Mouse (Mus musculus) spleen, embryonic (tissue): ENCODE data around the gene Fbxl15.

ENCODE experiments used
- CTCF ChIA-PET: fragments of 350-600 bp; sonication (Branson Sonifier 250); formaldehyde crosslinking; loops from one replicate; lab custom pipeline; 2022; lab: Charles Lee

The Fbxl15 gene

DNA sequence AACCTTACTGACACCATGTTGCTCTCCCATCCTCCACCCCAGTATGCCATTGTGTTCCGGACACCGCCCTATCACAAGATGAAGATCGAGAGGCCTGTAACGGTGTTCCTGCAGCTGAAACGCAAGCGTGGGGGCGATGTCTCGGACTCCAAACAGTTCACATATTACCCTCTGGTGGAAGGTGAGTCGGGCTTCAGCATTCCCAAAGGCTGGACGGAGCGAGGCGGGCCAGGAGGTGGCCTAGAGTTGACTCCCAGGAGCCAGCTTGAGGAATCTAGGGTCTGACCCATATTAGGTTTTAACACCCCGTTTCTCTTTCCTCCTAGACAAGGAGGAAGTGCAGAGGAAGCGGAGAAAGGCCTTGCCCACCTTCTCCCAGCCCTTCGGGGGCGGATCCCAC, 19.7 kb upstream of the Fbxl15 start:
- CTCF ChIA-PET, result no interaction called here

DNA sequence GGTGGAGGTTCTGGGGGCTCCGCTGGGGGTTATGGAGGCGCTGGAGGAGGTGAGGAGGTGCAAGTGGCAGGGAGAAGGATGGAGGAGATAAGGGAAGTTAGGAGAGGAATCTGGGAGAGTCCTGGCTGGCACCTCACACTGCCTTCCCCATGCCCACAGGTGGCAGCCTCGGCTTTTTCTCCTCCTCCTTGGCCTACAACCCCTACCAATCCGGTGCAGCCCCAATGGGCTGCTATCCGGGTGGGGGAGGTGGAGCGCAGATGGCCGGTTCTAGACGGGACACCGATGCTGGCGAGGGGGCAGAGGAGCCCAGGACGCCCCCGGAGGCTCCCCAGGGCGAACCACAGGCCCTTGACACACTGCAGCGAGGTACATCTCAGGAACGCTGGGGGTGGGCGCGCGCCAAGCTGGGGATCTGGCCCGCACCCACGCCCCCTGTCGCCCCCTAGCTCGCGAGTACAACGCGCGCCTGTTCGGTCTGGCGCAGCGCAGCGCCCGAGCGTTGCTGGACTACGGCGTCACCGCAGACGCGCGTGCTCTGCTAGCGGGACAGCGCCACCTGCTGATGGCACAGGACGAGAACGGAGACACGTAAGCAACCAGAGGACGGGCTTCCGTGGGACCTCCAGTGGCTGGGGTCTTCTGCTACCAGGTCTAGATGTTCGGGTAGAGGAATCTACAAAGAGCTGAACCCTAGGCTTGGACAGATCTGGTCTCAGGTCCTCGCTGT, 19.1 kb upstream of the Fbxl15 start:
- CTCF ChIA-PET, result no interaction called here

DNA sequence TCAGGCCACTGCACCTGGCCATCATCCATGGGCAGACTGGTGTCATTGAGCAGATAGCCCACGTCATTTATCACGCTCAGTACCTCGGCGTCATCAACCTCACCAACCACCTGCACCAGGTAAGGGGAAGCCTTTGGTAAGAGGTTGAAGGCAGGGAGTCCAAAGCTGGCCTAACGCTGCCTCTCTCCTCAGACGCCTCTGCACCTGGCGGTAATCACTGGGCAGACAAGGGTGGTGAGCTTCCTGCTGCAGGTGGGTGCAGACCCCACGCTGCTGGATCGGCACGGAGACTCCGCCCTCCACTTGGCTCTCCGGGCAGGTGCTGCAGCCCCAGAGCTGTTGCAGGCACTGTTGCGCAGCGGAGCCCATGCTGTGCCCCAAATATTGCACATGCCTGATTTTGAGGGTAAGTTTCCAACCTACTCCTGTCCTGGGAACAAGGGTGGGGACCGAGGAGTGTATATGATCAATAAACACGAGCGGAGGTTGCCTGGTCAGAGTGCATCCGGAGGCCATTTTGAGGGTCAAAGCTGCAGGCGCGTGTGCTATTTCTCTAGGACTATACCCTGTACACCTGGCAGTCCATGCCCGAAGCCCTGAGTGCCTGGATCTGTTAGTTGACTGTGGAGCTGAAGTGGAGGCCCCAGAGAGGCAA, 18.2 kb upstream of the Fbxl15 start:
- CTCF ChIA-PET, result interaction anchor here (0.6 to 1.4 kb wide), 2 partner anchors 19 to 598 kb away, joined by 3 to 6 read pairs; no protein-coding TSS in a partner anchor

DNA sequence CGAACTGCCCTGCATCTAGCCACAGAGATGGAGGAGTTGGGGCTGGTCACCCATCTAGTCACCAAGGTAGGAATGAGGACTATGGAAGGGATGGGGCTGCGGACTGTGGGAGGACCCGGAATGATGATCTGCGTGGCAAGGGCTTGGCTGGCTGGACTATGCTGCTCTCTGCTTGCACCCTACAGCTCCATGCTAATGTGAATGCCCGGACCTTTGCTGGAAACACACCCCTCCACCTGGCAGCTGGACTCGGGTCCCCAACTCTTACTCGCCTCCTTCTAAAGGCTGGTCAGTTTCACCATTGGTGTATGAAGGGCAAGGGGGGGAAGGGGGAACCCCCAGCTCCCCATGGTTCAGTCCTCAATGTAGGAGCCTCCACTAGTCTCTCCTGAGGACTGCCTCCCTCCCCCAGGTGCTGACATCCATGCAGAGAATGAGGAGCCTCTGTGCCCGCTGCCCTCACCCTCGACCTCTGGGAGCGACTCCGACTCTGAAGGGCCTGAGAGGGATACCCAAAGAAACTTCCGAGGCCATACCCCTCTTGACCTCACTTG, 17.6 kb upstream of the Fbxl15 start:
- CTCF ChIA-PET, result interaction anchor here (0.6 to 1.4 kb wide), 2 partner anchors 19 to 598 kb away, joined by 3 to 6 read pairs; no protein-coding TSS in a partner anchor

DNA sequence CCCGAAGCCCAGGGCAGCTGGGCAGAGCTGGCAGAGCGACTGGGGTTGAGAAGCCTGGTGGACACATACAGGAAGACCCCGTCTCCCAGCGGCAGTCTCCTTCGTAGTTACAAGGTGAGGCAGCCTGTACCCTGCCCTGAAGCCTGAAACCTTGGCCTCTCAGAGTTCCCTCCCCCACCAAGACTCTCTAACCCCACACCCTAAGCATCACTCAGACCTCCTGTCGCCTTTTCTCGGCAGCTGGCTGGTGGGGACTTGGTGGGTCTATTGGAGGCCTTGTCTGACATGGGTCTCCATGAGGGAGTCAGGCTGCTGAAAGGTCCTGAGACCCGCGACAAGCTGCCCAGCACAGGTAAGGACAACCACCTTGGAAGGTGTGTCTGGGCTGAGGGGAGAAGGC, 16.6 kb upstream of the Fbxl15 start:
- CTCF ChIA-PET, result no interaction called here

DNA sequence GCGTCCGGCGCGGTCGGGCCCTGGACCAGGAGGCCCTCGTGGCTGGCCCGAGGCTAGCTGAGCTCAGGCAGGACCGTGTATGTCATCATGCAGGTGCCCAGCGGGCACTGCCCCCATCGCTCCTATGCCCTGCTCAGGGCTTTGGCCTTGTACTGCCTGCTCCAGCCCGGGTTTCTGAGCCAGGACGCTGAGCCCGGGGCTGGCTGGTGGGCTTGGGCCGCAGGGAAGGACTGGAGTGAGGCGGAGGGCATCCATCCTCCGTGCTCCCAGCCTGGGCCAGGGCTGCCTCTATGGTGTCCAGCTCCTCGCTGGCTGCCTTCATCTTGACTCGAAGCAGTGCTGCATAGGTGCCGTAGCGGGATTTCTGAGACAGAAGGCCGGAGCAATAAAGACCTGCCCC, 15.4 kb upstream of the Fbxl15 start:
- CTCF ChIA-PET, result no interaction called here

DNA sequence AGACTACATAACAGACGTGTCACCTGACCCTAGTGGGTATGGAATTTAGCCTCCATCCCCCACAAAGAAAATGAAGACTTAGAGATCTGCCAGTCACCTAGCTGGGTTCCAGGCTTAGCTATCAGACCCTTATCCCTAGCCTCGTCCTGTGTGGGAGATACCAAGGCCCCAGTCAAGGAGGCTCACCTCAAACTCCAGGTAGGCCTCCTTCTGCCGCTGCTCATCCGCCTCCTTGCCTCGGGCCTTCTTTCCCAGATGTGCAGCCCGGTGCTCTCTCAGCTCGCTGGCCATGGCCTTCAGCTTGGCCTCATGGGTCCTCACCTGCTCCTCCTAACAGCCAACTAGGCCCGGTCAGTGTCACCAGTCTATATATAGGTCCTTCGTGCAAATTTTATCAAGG, 14.9 kb upstream of the Fbxl15 start:
- CTCF ChIA-PET, result no interaction called here

DNA sequence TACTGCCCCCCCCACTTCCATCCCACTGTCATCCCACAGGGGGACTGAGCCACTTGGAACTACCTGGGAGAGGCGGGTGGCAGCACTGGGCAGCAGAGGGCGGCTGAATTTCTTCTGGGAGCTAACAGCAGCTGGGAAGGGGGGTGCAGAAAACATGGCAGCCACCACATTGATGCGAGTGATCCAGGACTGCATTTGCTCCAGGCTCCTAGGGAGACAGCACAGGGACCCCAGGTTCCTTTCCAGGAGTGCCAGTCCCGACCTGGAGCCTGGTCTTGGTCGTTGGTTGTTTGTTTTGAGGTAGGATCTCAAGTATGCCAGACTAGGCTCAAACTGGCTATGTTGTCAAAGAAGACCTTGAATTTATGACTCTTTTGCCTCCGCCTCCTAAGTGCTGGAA, 14.4 kb upstream of the Fbxl15 start:
- CTCF ChIA-PET, result no interaction called here

DNA sequence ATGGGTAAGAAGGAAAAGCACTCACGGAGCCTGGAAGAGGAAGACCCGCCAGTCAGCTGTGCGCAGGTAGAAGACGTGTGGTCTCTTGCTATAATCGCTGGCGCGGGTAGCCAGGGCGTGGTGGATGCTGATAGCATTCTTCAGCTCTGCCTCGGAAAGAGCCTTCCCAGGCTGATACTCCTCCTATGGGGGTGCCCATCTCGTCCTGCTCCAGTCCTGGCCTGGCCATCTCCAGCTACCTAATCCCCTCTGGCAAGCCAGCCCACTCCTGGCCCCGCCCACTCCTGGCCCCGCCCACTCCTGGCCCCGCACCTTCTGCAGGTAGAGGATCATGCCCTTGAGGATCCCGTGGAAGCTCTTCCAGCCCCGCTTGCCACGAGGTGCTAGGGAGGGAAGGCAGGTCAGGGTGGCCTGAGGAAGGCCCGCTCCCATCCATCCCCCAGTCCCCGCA, 13.8 kb upstream of the Fbxl15 start:
- CTCF ChIA-PET, result no interaction called here

DNA sequence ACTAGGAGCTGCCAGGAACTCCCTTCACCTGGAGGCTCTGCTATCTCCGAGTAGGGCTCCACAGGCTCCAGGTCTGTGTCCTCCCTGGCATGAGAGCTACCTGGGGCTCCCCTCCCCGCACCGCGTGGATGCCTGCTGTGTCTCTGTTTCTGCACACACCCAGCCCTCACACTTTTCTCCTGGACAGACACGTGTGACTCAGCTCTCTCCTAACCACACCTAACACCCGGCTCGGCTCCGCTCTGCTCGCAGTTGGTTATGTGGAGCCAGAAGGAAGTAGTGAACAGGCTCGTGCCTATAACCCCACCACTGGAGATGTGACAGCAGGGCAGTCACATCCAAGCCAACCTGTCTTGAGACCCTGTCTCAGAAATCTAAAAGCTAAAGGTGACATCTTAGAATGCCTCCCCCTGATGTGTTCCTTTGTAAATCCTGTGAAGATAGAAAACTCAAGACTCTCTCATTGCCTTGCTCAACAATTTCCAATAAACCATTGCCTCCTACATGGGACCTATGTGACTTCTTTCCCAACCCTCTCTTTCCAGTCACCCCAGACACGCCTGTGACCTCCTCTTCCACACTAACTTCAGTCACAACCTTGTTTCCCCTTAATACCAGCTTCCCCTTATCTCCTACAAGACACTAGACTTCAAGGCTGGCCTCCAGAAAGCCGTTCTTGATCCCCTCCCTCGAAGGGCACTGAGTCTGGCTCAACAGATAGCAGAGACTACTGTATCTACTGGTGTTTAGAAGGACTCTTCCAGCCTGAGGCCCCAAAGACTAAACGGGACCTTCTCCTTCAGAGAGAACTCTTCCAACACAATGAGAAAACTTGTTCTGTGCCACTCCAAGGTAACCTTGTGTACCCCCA, 12.9 kb upstream of the Fbxl15 start:
- CTCF ChIA-PET, result no interaction called here

DNA sequence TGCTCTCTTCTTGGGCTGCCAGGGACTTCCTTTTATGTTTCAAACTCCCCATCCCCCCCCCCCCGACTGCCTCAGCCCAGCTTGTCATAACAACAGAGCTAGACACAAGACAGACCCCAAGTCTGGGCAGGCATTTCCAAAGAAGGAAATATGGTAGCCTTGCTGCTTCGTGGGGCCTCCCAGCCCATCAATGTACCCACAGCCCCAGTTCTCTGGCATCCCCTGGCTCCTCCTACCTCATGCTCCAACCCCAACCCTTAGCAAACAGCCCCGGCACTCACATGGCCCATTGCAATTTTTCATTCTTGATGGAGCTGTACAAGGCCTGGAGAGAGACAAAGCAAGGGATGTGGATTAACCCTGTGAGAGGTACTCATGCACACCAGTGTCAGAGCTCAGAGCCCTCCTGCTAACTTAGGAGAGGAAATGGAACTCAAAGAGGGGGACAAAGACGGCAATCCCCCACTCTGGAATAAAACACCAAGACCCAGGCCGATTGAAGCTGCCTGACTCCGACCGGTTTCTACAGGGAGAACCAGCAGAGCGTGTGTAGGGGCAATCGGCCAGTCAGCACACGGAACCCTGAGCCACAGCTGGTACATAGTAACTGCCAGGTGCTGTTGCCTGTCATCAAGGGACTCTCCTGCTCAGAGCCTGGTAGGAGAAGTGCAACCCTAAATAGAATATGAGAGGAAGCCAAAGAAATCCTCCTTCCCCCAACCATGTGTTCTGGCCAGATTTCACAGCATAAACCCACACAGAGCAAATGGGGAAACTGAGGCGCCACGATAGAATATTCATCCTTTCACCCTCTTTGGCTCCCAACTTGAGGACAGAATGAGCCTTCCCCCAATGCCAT, 12.0 kb upstream of the Fbxl15 start:
- CTCF ChIA-PET, result no interaction called here

DNA sequence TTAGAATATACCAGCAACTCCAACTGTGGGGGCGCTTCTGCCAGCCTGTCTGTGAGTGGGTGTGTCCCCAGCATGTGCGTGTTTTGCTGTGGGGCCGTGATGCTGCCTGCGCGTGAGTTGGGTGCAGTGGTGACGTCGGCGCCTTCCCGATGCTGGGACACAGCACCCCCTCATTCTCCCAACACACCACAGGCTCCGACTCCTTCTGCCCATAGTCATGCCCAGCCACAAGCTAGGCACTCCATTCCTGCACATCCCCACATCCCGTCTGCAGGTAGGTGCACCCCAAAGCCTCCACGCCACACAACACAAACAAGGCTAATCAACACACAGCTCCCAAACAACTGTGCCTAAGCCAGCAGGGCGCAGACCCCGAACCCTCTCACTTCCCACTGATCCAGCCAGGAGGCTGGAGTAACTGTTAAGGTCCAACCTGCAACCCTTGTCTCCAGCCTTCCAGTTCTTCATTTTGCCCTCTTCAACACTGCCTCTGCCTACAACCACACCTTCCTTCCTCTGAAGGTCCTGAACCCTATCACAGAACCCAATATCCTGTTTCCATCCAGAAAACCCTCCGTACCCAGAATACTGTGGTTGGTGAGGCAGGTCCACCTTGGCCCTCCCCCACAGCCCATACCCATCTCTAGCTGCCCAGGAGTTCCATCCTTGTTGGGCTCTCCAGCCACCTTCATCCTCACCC, 11.0 kb upstream of the Fbxl15 start:
- CTCF ChIA-PET, result no interaction called here

DNA sequence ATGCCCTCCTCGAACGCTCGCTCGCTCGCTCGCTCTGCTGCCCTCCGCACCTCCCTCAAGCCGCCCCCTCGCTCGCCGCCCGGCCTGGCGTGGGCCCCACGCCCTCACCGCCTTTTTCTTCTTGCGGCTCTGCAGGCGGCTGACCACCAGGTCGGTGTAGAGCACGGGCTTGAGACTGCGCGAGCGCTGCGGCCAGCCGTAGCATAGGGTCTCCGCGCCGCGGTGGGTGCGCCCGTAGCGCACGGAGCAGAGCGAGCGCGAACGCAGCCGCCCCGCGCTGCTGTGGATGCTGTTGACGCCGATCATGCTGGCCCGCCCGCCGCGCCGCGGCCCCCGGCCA, 10.5 kb upstream of the Fbxl15 start:
- CTCF ChIA-PET, result no interaction called here

DNA sequence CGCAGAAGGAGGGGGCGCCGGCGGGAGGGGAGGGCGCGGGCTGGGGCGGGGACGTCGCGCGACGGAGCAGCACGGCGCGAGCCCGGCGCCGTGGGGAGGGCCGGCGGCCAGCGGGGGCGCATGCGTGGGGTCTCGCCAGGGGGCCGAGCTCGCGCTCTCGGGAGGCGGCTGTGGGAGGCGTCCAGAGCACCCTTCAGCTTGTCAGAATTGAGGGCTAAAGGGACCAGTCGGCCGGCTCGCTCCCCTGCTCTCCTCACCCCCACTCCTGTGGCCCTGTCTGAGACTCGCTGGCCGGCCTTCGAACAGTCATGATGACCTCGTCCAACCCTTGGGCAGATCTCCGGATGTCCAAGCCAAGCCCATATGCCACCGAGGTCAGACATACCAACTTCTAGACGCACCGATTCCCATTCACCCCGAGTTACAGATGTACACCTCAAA, 9.9 kb upstream of the Fbxl15 start:
- CTCF ChIA-PET, result no interaction called here

DNA sequence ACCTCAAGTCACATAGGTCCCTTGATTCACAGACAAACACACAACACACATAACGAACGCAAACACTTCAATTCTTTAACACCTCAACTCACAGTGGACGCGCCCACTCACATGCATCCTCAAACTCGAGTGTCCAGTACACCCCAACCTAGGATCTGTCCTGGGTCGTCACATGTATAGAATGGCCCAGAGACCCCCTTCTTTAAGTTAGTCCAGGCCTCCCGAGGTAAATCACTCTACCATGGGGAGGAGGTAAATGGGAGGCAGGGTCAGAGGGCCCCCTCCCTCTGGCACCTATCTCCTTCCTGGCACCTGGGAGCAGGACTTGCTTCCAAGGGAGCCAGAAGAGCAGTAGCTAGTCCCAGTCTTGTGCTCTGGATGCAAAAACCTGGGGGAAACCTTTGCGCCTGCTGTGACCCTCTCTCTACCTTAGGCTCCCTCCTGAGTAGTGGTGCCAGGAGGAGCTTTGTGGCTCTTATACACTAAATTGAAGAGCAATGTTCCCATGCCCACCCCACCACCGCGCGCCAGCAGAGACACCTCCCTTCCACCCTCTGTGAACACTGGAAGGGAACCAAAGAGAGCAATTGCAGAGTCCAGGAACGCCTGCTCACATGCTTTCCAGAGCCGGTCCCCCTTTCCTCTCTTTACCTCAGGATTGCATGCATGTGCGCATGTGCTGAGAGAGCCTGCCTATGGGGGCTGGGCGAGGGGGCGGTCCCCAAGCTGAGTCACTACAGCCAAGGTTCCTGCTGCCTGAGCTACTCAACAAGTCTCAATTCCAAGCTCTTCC, 9.2 kb upstream of the Fbxl15 start:
- CTCF ChIA-PET, result interaction anchor here (0.7 kb wide), 1 partner anchor 10 kb away, joined by 3 read pairs; no protein-coding TSS in a partner anchor

DNA sequence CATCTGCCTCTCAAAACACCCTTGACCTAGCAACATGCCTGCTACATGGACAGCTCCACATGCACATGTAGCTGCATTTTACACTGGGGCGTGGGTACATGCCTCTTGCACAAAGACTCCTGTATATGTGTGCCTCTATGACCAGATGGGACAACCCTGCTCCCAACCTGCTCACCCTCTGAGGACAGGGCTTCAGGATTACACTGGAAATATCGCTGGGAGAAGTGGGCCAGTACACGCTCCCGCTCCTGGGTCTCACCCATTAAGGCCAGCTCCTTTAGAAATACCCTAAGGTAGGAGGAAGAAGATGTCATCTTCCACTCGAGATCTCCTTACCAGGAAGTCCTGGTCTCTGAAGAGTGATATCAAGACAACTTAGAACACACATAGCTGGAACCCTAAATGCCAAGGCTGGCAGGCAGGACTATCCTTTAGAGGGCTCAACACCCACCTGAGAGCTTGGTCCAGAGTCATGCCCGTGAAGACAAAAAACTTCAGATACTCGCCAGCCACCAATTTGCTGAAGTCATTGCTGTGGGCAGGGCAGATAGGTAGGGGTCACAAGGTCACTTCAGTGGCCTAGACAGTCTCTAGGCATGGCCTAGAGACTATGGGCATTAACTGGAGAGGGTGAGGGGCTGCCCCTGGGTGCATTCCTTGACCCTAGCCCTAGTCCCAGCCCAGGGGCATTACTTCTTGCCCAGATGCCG, 7.8 kb upstream of the Fbxl15 start:
- CTCF ChIA-PET, result no interaction called here

DNA sequence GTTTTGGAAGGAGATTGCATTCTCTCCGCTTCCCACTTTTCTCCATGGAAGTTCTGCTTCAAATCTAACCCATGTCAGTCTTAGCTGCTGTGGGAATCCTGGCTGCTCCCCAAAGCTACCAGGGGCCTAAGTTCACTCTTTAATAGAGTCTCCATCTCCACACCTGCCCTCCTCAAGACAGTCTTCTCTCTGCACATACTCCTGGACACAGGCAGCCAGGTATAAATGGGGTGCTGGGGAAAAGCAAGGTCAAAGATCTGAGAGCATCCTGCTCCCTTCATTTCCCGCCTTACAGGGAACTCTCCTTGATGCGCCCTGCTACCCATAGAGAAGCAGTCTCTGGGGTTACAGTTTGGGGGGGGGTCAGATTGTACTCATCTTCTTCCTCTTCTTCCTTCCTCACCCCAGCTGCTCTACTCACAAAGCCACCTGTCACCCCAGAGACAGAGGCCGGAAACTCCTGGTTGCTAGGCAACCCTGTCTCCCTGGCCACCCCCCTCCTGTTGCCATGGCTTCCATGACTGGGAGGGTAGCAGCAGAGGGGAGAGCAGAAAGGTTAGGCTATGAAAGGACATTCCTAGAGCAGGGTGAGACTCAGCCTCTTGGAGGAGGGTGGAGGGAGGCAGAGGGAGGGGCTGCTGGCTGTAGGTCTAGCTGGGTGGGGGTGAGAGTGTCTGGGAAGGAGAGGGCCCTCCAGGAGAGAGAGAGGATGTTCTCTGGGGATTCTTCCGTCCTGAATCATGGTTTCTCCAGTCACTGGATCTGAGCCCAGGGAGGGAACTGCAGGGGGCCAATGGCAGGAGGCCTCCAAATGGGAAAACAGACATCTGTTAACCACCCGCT, 6.7 kb upstream of the Fbxl15 start:
- CTCF ChIA-PET, result no interaction called here
